Mouse (Mus musculus) frontal cortex, postnatal 10 days (tissue): Measurements from ENCODE around the gene Myoz1.
A peak's percentile ranks its signal among the peaks of the same experiment; 100 is the strongest.

Experiments
- DNase-seq, 2 experiments: peaks; one replicate each; pipeline ENCODE4 v3.0.0; 2022; ENCODE audit warnings: low spot score in 2 of 2, mixed read lengths in 1 of 2

Gene Myoz1

DNA sequence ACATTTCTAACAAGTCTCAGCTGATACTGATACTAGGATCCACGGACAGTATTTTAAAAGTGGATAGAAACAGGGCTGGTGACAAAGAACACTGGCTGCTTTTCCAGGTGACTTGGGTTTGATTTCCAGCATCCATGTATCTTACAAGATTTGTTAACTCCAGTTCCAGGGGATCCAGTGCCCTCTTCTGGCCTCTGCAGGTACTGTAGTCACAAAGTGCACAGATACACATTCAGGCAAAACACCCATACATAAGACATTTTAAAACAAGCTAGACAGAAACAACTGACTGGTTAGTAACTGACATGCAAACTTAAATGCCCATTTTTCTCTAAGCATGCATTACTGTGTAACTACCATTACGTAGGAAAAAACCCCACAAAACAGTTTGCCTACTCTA, 16.6 kb upstream of the Myoz1 start:
- DNase-seq = no peak

DNA sequence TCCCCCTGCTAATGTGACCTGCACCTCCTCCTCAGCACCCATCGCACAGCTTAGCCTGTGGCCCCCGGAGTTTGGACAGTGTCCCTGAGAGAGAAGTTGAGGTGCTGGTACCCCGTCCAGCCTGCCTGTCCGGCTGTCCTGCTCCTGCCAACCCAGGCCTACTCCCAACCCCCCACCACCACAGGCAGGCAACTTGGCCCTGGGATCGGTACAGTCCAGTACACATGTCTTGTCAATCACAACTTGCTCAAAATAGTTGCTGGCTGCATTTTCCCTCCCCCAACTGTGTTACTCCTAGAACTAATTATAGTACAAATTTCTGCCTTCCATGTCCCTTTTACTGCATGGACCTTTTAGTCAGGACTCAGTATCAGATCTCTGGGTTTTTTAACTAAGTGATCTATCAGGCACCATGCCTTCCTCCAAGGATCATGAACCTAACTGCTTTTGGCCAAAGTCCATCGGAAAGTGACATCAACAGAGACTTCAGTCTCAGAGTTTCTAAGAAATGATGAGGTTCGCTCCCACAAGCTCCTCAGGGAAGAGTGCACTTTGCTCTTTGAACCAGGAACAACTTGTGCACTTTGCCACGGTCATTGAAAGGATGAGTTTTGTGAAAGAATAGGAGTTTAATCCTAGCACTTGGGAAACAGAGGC, 11.9 kb upstream of the Myoz1 start, which contains the start of gene Synpo2l:
Gene Synpo2l (minus strand): TSS at position 201 of the 657 bp plus-strand sequence.
- no peak for DNase-seq

DNA sequence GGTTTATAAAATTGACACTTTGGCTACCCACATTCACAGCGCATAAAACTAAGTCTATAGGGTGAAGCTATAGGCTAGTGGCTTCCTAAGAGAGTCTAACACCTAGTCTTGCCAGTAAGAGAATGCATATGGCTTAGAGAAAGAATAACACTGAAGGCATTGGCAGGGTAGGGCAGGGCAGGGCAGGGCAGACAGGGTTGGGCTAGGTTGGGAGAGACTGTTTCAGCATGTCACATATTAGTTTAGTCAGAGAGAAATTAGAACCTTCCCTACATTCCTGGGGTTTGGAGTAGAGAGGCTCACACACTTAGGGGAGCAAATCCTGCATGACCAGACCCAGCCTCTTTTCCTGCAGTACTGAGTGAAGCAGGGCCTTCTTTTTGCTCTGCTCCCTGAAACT, 11.1 kb upstream of the Myoz1 start:
- no peak for DNase-seq

DNA sequence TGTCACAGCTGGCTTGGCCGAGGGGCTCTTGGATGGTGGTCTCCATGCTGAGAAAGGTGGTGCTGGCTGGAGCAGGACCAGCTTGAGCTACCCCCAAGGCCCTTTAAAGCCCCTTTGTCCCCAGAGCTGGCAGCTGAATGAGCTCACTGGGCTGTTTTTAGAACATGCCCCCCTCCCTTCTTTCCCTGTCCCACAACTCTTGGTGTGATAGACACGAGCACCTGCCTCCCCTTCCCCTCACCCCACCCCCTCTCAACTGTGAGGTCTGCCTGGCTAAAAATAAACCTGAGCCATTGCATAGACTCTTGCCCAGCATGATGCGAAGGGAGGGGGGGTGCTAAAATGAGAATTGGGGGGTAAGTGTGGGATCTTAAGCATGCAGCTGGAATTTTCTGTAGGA, 8.1 kb upstream of the Myoz1 start:
- DNase-seq = no peak

DNA sequence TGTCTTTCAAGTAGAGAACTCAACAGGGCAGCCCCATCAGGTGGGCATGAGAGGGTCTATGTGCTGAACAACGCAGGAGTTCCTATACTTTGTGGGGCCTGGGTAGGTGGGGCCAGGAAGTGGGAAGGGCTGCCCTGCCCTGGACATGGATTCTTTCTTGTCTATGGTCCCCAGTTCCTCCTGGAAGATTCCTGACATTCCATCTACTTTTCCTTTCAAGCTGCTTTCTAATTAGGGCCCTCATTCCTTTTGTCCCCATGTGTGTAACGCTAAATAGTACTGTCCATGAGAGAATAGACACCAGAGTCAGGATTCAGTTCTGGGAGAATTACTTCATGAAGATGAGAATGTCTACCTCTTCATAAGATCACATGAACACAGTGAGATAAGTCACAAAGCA, 7.3 kb upstream of the Myoz1 start:
- no peak for DNase-seq

DNA sequence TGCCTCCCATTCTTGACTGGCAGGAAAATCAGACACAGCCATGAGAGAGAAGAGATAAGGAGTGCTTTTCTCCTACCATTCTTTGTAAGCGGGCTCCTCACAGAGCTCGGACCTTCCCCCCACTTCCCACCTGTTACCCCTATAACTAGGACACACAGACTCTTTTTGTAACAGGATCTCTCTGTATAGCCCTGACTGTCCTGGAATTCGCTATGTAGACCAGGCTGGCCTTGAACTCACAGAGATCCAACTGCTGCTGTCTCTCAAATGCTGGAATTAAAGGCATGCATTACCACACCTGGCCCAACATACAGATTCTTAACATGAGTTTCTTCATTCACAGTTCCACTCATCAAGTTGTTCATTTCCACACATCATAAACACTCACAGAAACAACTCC, 6.4 kb upstream of the Myoz1 start:
- DNase-seq = no peak

DNA sequence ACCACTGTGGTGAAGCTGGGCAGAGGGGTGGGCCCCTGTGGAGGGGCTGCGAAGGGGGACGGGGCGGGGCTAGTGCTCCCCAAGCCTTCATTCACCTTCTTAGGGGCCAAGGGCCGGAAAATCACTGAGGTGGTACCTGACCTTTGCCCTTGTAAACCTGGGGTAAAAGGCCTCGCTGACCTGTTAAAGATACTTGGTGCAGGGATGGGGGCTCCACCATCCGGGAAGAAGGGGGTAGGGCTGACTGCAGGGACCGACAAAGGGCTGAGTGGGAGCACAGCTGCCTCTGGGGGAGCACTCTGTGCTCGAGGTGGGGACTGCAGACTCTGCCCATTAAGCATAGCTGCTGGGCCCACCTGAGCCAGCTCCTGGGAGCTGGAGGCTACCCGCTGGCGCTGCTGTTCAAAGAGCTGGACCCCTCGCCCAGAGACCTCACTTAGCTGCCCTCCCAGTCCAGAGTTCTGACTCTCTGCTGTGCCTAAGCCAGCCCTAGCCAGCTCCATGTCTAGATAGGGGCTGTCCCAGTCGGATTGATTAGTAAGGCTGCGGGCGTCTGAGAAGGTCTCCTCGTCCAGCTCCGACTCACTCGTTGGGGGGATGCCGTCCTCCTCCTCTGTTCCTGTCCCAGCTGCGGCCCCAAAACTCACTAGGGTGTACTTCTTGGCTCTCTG, 5.5 kb upstream of the Myoz1 start:
- no peak for DNase-seq

DNA sequence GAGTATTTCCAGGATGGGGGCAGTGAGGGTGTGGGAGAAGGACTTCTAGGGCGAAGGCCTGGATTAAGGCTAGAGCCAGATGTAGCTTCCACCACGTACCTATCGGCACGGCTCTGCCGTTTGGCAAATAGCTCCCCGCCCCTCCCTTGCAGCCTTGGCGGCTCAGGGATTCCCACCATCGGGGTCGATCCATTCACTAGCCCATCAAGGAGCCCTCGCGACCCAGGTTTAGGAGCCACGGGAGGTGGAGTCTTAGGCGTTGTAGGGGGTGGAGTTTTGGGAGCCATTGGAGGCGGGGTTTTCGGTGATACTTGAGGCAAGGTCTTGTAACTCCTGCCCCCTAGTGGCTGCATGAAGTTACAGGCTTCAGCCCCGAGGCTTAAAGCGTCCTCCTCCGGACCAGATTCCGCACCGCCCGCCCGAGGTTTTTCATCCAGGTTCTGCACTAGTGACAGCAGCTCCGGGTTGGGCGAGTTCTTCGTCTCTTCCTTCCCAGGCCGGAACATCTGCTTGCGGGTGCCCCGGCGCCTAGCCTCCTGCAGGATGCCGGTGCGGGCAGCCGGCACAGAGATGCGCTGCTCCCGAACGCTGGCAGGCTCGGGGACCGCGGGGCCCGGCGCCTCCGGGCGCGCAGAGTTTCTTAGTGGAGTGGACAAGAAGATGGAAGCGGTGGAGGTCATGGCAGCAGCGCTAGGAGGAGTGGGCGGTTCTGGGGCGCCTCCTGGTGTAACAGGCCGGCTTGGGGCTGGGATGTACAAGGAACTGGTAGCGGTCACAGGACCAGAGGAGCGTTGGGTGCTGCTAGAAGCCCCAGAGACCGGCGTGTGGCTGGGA, 4.7 kb upstream of the Myoz1 start:
- DNase-seq = peak; percentile 90 to 91

DNA sequence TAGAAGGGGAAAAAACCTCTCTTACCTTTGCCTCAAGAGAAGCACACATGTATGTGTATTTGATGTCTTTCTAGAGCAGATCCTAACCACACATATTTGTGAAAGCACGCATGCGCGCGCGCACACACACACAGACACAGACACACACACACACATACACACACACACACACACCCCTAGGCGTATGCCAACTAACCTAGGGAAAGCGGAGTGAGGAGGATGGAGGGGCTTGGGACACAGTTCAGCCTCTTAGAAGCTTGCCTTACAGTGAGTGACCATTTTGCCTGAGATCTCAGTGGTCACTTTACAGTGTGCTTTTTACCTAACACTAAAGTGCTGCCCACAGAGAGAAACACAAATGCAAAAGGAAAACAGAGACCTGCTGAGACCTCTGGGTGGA, 3.3 kb upstream of the Myoz1 start:
- no peak for DNase-seq

DNA sequence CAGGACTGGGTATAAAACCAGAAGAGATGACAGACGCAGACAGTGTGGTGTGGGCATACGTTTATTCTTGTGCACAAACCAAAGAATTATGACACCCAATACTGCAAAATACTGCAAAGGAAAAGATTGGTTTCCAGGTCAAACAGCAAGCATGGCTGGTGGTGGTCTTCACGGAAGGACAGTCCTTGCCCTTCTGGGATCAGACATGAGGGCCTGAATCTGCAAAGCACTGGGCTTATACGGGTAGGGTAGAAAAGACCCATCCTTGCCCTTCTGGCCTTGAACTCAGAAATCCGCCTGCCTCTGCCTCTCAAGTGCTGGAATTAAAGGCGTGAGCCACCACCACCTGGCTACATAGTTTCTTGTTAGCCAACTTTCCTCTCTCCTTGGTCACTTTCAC, 2.6 kb upstream of the Myoz1 start:
- no peak for DNase-seq

DNA sequence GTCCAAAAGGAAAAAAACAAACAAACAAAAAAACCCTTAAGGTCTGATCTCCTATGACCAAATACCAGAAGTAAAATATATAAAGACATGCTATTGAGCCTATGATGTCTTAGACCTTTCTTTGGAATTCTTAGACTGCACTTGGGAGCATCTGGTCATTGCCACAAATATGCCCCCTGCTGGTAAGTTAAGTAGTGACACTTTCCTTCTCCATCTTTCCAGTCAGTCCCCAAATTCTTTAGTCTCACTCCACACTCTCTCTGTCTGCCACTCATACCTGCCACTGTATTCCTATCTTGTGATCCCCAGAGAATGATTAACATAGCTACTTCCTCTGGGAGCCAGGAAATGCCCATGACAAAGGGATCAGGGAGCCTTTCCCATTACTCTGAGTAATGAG, 2.0 kb upstream of the Myoz1 start:
- DNase-seq = no peak

DNA sequence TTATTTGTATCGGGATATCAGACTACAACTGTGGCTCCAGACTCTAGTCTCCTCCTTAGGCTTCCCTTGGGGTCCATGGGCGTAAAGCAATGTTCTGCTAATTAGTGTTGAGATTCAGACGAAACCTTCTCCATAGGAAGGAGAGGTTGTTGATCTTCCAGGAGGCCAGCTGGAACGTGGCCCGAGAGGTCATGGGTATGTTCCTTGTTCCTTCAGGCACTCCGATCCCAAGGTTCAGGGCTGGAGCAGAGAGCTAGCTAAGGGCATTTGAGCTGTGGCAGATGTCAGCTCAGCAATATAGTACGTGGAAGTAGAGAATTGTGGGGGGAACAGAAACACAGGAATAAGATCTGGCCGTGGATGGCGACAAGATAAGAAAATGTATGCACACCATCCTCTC, 609 bp downstream of the Myoz1 start:
- DNase-seq = no peak

DNA sequence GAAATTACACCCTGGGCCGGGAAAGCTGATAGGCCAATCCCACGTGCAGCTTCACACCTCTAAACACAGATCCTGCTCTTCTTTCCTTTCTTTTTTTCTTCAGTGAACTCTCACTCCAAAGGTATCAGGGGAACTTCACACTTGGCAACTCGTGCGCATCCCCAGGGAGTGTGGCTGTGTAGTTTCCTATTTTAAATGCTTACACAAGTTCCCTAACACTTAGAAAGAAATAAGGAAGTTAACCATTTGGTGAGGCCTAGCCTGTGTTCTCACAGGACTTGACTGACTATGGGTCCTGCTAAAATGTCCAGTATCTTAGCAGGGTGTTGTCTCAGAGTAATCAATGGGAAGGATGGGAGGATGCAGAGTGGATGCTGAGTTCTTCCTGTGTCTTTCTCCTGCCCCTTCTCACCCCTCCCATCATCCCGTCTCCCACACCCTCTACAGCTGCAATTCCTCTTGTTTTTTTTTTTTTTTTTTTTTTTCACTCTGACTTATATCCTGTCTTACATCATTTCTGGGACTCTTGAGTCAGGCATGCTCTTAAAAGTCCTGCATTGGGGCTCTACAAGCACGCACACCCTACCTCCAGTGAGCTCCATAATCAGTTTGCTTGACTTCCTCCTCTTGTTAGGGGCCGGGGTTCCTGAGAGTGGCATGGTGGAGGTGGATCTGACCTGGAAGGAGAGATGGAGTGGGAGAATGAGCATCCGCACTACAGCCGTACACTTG, 1.5 kb downstream of the Myoz1 start:
- DNase-seq = no peak

DNA sequence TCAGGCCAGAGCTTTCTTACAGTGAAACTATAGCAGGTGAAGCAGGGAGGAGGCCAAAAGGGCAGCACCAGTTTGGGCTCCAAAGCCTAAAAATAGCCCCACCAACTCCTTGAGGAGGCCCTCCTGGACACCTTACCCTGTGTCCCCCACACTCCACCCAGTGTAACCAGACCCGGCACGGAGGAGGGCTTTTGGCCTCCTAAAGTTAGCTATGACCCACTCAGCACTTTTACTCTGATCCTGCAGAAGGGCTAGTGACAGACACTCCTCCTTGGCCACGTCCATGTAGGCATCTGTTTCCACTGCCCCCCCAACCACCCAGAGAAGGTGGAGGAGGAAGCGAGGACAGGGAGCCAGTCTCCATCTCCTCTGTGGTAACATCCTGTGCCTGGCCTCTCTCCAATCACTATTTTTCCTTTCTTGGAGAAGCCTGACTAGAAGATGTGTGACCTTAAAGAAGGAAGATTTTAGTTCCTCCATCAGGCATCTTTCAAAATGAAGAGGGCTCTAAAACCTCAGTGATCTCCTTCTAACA, 4.6 kb downstream of the Myoz1 start:
- no peak for DNase-seq

DNA sequence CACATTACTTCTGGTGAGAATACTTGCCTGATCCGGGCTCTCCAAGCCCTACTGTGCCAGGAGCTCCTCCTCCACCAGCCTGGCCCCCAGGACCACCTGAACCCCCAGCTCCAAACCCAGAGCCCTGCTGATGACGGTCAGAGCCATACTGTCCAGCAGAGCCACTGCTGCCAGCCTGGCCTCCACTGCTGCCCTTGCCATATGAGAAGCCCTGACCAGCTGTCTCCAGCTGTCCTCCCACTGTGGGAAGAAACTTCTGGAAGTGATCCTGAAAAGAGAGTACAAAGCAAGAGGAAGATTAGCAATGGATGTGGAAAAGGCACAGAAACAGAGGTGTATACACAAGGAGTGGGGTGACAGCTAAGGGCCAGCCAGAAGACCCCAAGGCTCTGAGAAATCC, 5.3 kb downstream of the Myoz1 start:
- no peak for DNase-seq

DNA sequence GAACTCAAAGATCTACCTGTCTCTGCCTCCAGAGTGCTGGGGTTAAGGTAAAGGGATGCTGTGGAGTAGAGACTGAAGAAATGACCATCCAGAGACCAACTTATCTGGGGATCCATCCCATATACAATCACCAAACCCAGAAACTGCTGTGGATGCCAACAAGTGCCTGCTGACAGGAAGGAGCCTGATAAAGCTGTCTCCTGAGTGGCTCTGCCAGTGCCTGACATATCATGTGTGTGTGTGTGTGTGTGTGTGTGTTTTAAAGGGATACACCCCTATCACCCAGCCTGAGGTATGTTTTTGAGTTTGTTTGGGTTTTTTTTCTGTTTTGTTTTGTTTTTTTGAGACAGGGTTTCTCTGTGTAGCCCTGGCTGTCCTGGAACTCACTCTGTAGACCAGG, 10.0 kb downstream of the Myoz1 start:
- no peak for DNase-seq

DNA sequence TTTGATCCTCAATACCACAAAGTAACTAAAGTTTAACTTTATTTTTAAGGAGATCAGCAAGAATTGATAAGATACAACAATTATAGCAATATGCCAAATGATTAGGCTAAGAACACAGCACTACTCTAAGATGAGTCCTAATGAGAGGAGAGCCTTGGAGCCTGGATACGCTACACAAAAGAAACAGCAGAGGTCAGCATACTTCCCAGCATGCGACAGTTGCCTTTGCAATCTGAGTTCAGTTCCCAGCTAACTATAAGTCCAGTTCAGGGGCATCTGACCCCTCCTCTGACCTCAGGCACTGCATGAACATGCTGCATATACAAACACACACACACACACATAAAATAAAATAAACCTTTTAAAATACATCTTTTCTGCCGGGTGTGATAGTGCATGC, 10.8 kb downstream of the Myoz1 start:
- DNase-seq = no peak

DNA sequence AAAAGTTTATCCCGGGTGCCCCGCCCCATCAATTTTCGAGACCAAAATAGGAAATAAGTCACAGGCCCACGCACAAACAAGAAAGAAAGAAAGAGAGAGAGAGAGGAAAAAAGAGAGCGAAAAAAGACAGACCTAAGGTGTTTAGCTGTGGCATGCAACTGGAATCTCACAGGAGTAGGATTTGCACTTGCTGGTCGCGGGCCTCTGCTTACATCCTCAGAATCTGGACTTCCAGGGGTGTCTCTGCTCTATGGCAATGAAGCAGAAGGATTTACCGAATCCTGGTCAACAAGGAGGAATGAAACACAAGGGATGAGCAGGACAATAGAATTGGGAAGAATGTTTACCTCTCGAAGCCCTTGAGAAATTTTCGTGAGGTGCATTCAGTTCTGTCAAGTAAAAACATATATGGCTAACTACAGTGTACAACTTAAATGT, 14.9 kb downstream of the Myoz1 start:
- DNase-seq = no peak

DNA sequence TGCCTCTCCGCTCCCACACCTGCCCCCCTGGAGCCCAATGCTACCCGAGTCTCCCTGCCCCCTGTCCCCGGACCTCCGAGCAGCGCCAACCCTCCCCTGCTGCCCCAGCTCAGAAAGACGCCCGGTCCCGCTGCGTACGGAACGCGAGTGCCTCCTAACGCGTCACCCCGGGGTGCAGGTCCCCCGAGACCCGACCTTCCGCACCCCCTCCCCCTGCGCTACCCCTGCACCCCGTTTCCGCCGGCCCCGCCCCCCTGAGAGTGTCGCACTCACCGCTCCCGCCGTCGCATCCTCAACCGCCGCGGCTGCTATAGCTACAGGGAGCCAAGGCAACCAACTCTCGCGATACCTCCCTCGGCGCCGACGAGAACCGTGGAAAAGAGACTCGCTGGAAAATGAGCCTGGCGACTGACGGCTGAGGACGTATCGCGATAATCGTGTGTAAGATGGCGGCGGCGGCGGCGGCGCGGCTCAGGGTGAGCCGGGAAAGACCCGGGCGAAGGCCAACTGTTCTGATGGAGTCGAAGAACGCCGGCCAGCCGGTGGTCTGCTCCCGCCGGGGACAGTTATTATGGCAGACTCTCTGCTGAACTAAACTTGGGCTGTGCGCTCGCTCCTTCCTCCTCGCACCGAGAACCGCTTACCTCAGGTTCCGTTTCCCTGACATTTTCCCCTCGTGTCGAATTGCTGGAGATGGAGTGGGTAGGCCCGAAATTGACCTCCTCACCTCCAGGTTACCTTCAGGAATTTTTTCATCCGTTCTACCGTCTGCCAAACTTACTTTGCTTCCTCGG, 15.5 kb downstream of the Myoz1 start, which contains the start of gene Usp54:
Gene Usp54 (minus strand): TSS at position 420 of the 794 bp plus-strand sequence.
- DNase-seq = peak; percentile 95 to 97

DNA sequence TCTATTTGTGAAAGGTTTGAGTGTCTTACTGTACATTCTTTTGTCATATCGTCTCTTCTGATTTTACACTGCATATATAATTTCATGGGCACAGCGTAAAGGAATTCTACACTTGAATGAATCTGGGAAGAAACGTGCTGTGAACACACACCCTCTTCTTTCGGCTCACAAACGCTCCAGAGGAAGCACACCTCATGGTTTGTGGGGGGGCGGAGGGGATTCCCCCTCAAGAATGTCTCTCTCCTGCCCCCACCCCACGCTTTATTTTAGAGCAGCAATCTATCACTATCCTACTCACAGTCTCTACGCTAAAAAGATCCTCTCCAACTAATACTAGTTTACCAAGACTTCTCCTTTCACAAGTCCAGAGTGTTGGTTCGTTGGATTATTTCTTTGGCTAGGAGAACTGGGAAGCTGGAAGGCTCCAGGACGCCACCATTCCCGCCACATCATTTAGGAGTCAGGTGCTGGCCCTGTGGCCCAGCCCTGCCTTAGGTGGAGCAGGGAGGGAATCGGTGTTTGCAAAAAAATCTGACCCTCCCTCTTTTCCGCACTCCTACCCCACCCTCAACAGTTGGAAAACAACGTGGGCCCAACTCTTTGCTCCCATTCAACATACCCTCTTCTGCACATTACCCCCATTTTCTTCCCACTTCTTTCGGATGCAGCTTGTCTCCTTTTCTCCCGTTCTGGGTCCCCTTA, 16.3 kb downstream of the Myoz1 start:
- no peak for DNase-seq
